8 mouse cellular contexts compared by ENCODE assay signal in genomic region chr3:121093509-121093908, GRCm38 (mm10).
A peak's percentile ranks its signal among the peaks of the same experiment; 100 is the strongest.
DNase-seq lines count a peak whose midpoint lies in the region; ATAC-seq lines count a peak whose summit lies in the region.

No protein-coding gene starts in this region.

- DNase-seq in frontal cortex, postnatal 36 days (ENCODE audit: low spot score in 2 of 2), result peak; percentile 39 to 51
- no peak for DNase-seq in frontal cortex, postnatal 10 days (ENCODE audit: low spot score in 2 of 2)
- peak; percentile 14 for DNase-seq in ovary, postnatal 14 days (ENCODE audit: low spot score)
- DNase-seq in ovary, postnatal 36 days (ENCODE audit: low spot score), result no peak
- DNase-seq in cerebellum, adult 8-10 months, result peak; percentile 80
- DNase-seq in lung, postnatal 36 days, result peak; percentile 38
- peak; percentile 17 for DNase-seq in yolk sac, embryonic 10.5 days (ENCODE audit: low spot score)

- peak; percentile 65; the same call in 1 of the 2 replicates for ATAC-seq in granulocyte monocyte progenitor cell, adult 5-6 weeks (replicated peaks; ENCODE audit: poor library complexity, severe bottlenecking)

Comparison
In these comparisons a context has a peak if more than half of its experiments do, and no peak if none do; other contexts are left out.
1. DNase-seq: peak in frontal cortex, postnatal 36 days (2 of 2), ovary, postnatal 14 days (single experiment), cerebellum, adult 8-10 months (single experiment), lung, postnatal 36 days (single experiment) and yolk sac, embryonic 10.5 days (single experiment); none in frontal cortex, postnatal 10 days (0 of 2) and ovary, postnatal 36 days (single experiment).